Mouse (Mus musculus) c-Kit-positive CD71-positive TER-119-negative erythroid progenitor cells, embryonic 14.5 days (primary cell): ENCODE results near the gene Grin2c.

Source experiments
- DNase-seq: peaks from one replicate; pipeline ENCODE4 v3.0.0-alpha.2; 2013; ENCODE audit warnings: low read depth

Grin2c gene

GRCm38 (mm10) chr11:115229021-115229930 is 37.8 kb downstream of the Grin2c start:
- DNase-seq, result no peak

DNA sequence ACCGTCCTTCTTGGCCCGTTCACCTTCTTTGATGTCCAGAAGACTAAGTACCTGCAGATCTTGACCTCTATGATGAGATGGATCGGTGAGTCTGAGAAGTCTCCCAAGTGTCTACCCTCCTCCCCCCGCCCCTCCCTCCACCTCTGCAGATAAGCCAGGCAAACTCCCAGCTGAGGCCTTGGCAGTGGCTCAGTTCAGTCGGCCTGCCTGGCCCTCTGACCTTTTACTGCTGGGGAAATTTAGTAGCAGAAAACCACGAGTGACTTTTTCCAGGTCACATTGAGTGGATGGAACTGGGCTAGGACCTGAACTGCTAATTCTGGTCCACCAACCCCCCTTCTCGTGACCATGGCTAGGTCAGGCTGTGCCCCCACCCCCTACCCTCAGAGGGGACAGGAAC is 38.6 kb downstream of the Grin2c start:
- no peak for DNase-seq

DNA sequence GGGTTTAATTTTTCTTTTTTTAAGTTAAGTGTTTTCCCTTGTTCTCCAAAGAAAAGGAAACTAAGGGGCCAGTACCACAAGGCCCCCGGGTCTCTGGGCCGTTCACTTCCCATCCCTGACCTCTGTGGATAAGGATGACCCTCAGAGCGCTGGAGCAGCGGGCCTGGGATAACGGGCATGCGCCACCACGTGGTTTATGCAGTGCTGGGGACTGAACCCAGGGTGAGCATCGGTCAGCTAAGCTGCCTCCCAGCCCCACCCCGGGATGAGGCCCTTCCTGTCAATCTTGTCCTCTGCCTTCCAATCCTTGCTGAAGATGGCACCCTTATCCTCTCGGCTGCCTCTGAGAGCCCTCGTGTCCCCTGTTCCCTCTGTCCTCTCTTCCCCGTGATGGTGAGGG is 39.4 kb downstream of the Grin2c start:
- DNase-seq, result no peak

DNA sequence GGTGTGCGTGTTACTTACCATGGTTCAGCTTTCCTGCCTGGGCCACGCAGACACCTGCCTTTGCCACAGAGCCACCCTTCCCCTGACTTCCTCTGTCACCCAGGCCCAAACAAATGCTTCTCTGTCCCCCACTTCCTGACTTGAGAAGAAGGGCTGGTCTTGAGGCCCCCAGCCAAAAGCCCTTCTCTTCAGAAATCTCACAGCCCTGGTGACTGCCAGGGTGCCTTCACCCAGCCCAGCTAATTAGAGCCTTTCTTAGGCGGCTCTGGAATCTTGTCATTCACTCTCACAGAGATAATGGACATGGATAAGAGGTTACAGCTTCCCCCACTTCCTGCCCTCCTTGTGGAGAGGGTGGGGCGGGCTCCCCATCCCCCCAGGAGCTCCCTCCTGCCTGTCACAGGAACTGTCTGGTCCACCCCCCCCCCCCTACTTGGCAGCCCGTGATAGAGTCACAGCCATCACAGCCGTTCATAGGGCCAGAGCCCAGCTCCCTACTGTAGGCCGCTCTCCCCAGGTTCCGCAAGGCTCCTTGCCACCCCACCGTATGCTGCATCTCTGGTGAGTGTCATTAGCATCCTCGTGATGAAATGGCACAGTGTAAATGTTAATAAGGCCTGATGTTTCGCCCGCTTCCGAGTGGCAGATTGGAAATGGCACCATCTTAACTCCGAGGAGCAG is 40.1 kb downstream of the Grin2c start:
- no peak for DNase-seq

DNA sequence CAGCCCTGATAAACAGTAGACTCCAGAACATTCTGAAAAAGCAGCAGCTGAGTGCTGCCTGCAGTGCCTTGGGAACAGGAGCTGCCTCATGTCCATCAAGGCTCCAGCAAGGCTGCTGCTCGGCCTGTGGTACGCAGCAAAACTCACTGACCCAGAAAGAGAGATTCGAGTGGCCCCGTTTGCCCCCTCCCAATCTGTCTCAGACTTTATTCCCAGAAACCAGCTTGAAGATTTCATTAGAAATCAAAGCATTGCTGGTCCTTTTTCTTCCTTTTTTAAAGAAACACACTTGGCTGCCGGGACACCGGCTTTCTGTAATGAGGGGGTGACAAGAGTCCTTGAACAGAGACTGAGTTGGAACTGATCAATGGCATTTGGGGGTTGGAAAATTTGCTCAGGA is 41.7 kb downstream of the Grin2c start:
- no peak for DNase-seq

GRCm38 (mm10) chr11:115224889-115225288 is 42.2 kb downstream of the Grin2c start:
- peak; percentile 34 for DNase-seq

- DNase-seq, result no peak
These were observed 43.2 kb downstream of the Grin2c start for GRCm38 (mm10) chr11:115223877-115224276.

GRCm38 (mm10) chr11:115223451-115223850 is 43.6 kb downstream of the Grin2c start:
- DNase-seq, result no peak

- DNase-seq, result no peak
These were observed 44.5 kb downstream of the Grin2c start for GRCm38 (mm10) chr11:115222570-115222969.

- no peak for DNase-seq
These were observed 45.0 kb downstream of the Grin2c start for GRCm38 (mm10) chr11:115222077-115222476.

GRCm38 (mm10) chr11:115219685-115220084 is 47.4 kb downstream of the Grin2c start:
- DNase-seq, result no peak

GRCm38 (mm10) chr11:115219263-115219662 is 47.8 kb downstream of the Grin2c start:
- no peak for DNase-seq

DNA sequence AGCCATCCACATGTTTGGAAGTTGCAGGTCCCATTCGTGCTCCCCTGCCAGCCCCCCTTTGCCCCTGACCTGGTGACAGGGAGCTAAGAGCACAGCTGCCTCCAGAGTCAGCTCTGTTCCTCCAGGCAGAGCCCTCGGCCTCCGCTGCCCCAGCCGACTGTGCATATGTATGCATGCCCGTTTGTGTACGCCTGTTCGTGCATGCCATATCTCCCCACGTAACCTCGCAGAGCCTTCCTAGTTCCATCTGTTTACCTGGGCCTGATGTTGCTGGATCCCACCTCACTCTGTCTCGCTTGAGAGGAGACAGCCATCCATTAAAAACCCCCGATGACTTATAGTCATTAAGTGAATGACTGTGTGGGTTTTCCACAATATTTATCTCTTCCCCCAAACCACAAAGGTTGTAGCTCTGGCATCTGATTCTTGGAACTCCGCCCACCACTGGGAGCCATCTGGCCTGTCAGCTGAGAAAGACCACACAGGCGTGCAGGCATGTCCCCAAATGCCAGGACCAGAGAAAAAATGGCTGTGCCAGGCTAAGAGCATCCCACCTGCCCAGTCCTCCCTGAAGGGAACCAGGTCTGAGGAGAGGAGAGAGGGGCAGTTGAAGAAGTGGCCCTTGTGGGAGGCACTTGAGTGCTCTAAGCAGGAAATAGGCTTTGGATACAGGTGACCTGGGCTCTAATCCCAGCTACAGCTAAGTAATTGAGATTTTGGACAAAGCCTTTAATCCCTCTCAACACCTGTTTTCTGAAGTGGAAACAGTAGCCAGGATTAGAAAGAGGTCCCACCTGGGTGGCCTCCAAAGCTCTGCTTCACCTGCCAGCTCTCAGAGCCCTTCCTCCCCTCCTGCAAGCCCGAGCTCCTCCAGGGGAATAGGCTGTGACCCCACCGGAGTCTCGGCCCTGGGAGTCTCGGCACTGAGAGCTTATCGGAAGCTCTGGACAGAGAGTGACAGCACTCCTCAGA is 49.3 kb downstream of the Grin2c start:
- no peak for DNase-seq

- no peak for DNase-seq
These were observed 51.9 kb downstream of the Grin2c start for GRCm38 (mm10) chr11:115215123-115215522.

GRCm38 (mm10) chr11:115212116-115212515 is 54.9 kb downstream of the Grin2c start:
- no peak for DNase-seq

- no peak for DNase-seq
These were observed 57.1 kb downstream of the Grin2c start for GRCm38 (mm10) chr11:115209958-115210357.

GRCm38 (mm10) chr11:115208776-115209732 is 58.0 kb downstream of the Grin2c start:
- DNase-seq, result no peak

- no peak for DNase-seq
These were observed 58.9 kb downstream of the Grin2c start for GRCm38 (mm10) chr11:115208126-115208525.

DNA sequence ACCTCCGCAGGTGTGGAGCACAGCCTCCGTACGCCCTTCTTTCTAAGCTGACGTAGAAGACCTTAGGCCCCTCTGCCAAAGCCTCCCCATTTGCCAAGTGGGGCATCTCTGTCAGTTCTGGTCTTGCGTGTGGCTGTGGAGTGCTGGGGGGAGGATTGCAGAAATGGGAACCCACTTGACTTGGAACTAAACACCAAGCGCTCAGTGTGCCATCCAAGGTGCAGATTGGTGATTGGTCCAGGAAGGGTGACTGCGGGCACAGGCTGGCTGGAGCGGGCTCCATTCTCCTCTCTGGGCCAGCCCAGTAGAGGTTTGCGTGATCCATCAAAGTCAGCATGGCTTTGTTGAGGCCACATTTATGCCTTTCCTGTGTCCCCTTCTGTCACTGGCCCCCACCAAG is 64.3 kb downstream of the Grin2c start:
- no peak for DNase-seq

DNA sequence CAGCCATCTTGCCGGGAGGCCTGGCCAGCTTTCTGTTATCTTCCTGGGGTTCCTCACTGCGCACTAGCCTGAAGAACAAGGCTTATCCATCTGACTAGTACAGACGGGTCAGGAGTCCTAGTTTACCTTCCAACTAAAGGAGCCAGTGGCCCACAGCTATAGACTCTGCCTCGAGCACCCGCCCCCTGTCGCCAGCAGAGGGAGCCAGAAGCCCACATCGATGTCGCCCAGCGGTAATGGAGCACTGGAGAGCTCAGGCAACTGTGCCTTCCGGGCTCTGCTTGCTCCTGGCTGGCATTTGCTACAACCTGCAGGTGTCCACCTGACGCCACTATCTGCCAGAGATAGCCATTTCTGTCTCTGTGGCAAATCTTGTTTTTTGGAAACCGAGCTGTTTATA is 64.7 kb downstream of the Grin2c start:
- no peak for DNase-seq

- no peak for DNase-seq
These were observed 66.5 kb downstream of the Grin2c start for GRCm38 (mm10) chr11:115200520-115200919.
